Mouse (Mus musculus) testis, adult 2 months (tissue): ENCODE measurements around the gene Cela3b. TPM values are rescaled to one million over a fixed set of nuclear protein-coding genes. Genes with fewer than 3 reads are reported as not detected.

Experiments used
- H3K27ac ChIP-seq: fragments of 200-500 bp; 2 replicates; pipeline ENCODE4 v1.5.1; 2012; ENCODE audit warnings: low read depth, low read length; ENCODE audit not compliant: control insufficient read depth, insufficient read depth
- H3K27me3 ChIP-seq: fragments of 200-500 bp; 2 replicates; pipeline ENCODE4 v1.6.1; 2012; ENCODE audit warnings: mild to moderate bottlenecking, low read length, moderate library complexity; ENCODE audit not compliant: control insufficient read depth, insufficient read depth
- H3K36me3 ChIP-seq: fragments of 200-500 bp; 2 replicates; pipeline ENCODE4 v1.6.1; 2012; ENCODE audit warnings: mild to moderate bottlenecking, low read length; ENCODE audit not compliant: control insufficient read depth, insufficient read depth
- H3K4me1 ChIP-seq: fragments of 200-500 bp; 2 replicates; pipeline ENCODE4 v1.6.1; 2012; ENCODE audit warnings: low read length; ENCODE audit not compliant: control insufficient read depth, insufficient read depth
- H3K4me3 ChIP-seq: fragments of 200-500 bp; 2 replicates; pipeline ENCODE4 v1.5.1; 2012; ENCODE audit warnings: low read depth, mild to moderate bottlenecking, low read length, moderate library complexity, mixed read lengths; ENCODE audit not compliant: control insufficient read depth
- CTCF ChIP-seq: fragments of 200-500 bp; IDR thresholded peaks from 2 replicates; pipeline ENCODE4 v1.5.1; 2012; ENCODE audit warnings: low read depth, mild to moderate bottlenecking, inconsistent platforms, low read length, moderate library complexity; ENCODE audit not compliant: control insufficient read depth, insufficient read depth, insufficient replicate concordance
- POLR2A ChIP-seq: fragments of 200-500 bp; IDR thresholded peaks from 2 replicates; pipeline ENCODE4 v1.6.1; 2012; ENCODE audit warnings: low read depth, mild to moderate bottlenecking, inconsistent platforms, low read length, moderate library complexity; ENCODE audit not compliant: control insufficient read depth
- polyA plus RNA-seq: library from polyadenylated mRNA; depleted of rRNA; stranded (reverse); fragments of >200 nt; gene quantifications from 2 replicates; pipeline ENCODE4 v1.2.3, GENCODE M21; 2012; rRNA removed

Cela3b gene
- polyA plus RNA-seq, 1 experiment = 3.3 TPM

- TF ChIP-seq POLR2A = no peak
- H3K4me3 ChIP-seq = no peak overlapping the region
- H3K36me3 ChIP-seq = no peaks in the 10 kb centered on the region
- H3K27ac ChIP-seq = peak overlapping the region; percentile 9
- peaks cover 2% of the 10 kb centered on the region; the same call in 1 of the 2 replicates for H3K4me1 ChIP-seq
- H3K27me3 ChIP-seq = no peaks in the 10 kb centered on the region
Measured at GRCm38 (mm10) chr4:137375314-137376278, 54.7 kb downstream of the Cela3b start.

DNA sequence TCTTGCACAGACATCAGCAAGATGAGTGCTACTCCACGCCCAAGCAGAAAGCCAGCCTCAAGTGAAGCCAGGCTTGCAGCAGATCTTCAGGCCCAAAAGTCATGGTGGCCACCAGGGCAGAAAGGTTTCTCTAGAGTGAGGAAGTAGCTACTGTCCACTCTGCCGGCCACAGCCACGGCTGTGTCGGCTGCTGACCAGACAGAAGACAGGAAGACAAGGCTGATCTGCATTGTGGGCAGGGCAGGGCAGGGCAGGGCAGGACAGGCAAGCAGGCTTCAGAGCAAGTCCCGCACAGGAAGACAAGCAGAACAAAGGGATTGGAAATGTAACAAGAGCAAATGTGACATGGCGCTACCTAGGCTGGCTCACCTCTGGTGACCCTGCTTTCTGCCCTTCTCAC, 56.6 kb downstream of the Cela3b start:
- TF ChIP-seq CTCF (no peak), POLR2A (no peak; the same call in 1 of the 2 replicates)
- H3K36me3 ChIP-seq = no peaks in the 10 kb centered on the region
- no peaks in the 10 kb centered on the region for H3K27me3 ChIP-seq
- no peaks in the 10 kb centered on the region; the same call in 1 of the 2 replicates for H3K4me1 ChIP-seq
- H3K4me3 ChIP-seq = peak overlapping the region; percentile 0; the same call in 1 of the 2 replicates
- 0 out of 2 replicates have a peak overlapping the region, but pooled peaks have one; percentile 0 for H3K27ac ChIP-seq

- no peaks in the 10 kb centered on the region; the same call in 1 of the 2 replicates for H3K4me1 ChIP-seq
- 0 out of 2 replicates have a peak, but pooled peaks have one; percentile 10 for TF ChIP-seq POLR2A
- no peak for TF ChIP-seq CTCF
Measured at GRCm38 (mm10) chr4:137371596-137372523, 58.5 kb downstream of the Cela3b start.

More at GRCm38 (mm10) chr4:137371596-137372523, 58.5 kb downstream of the Cela3b start:
- Histone ChIP-seq H3K36me3 (no peaks in the 10 kb centered on the region), H3K27me3 (no peaks in the 10 kb centered on the region), H3K27ac (peak overlapping the region; percentile 43), H3K4me3 (peak overlapping the region; percentile 15; the same call in 1 of the 2 replicates)

Other genes with a start within 250 kb of the Cela3b start
- 0.05 and 0.72 TPM in 2 replicates for gene Wnt4, start 153.1 kb downstream of the Cela3b start, polyA plus RNA-seq
- gene Cdc42, start 72.8 kb downstream of the Cela3b start, polyA plus RNA-seq = 27.0 and 35.4 TPM in 2 replicates
- gene Cela3a, start 20.7 kb downstream of the Cela3b start, polyA plus RNA-seq = not detected in 2 replicates
- 1,386 and 1,446 TPM in 2 replicates for gene 1700013G24Rik, start 22.7 kb upstream of the Cela3b start, polyA plus RNA-seq
- gene Hspg2, start 38.2 kb upstream of the Cela3b start, polyA plus RNA-seq = 6.0 and 7.4 TPM in 2 replicates
- 0.86 TPM in 1 of 2 replicates, not detected in the other for gene Ldlrad2, start 144.0 kb upstream of the Cela3b start, polyA plus RNA-seq
- gene Usp48, start 163.2 kb upstream of the Cela3b start, polyA plus RNA-seq = 39.6 and 42.1 TPM in 2 replicates
- gene Rap1gap, start 234.2 kb upstream of the Cela3b start, polyA plus RNA-seq = 20.8 and 27.9 TPM in 2 replicates